Comparison of ENCODE assay signal across 8 mouse cellular contexts in the genomic region with DNA sequence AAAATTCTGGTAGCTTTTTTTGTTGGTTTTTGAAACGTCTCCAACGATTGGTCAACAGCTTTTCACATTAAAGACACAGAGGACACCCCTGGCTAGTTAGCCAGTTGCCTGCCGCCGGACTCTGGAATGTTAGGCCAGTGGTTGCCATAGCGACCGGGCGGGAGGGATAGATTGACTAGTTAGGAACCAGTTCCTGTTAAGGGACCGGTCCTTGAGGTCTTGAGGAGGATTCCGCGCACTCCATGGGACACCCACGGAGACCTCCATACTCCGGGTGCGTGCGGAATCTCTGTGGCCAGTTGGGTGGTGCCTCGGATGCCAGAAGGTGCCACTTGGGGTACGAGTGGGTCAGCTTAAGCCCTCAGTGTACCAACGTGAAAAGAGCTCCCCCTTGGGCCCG. TPM values are rescaled to one million over a fixed set of nuclear protein-coding genes. Genes with fewer than 3 reads are reported as not detected.
DNase-seq lines count a peak whose midpoint lies in the region; ATAC-seq and TF ChIP-seq lines count a peak whose summit lies in the region.

No protein-coding gene starts in this region.

- 0 out of 2 replicates have a peak, but pooled peaks cover 4% of the 10 kb centered on the region for H3K4me1 ChIP-seq in forebrain, embryonic 14.5 days (ENCODE audit: control insufficient read depth, insufficient read depth, low read length)
- H3K4me1 ChIP-seq in hindbrain, embryonic 16.5 days (ENCODE audit: control insufficient read depth, insufficient read depth, low read depth, low read length): peaks cover 6% of the 10 kb centered on the region; the same call in 1 of the 2 replicates
- peaks cover 13% of the 10 kb centered on the region for H3K4me1 ChIP-seq in liver, embryonic 11.5 days (replicated peaks; ENCODE audit: control insufficient read depth, insufficient read depth, low read length)

- no peak overlapping the region for H3K4me3 ChIP-seq in forebrain, embryonic 14.5 days (ENCODE audit: low read depth, low read length)
- peak overlapping the region; percentile 79 for H3K4me3 ChIP-seq in hindbrain, embryonic 16.5 days (ENCODE audit: low read length)
- peak overlapping the region; percentile 81 for H3K4me3 ChIP-seq in liver, embryonic 11.5 days (ENCODE audit: low read depth, low read length)
- no peak overlapping the region for H3K4me3 ChIP-seq in myocyte

- H3K27me3 ChIP-seq in forebrain, embryonic 14.5 days (replicated peaks; ENCODE audit: control insufficient read depth, insufficient read depth, low read length): no peaks in the 10 kb centered on the region
- H3K27me3 ChIP-seq in hindbrain, embryonic 16.5 days (replicated peaks; ENCODE audit: control insufficient read depth, insufficient read depth, low read length): no peaks in the 10 kb centered on the region
- H3K27me3 ChIP-seq in liver, embryonic 11.5 days (replicated peaks; ENCODE audit: control insufficient read depth, insufficient read depth, low read length): no peaks in the 10 kb centered on the region
- H3K27me3 ChIP-seq in myocyte (ENCODE audit: control insufficient read depth, insufficient read depth, insufficient read length): no peaks in the 10 kb centered on the region

- WGBS in forebrain, embryonic 14.5 days: 19% methylated on average over 18 of the region's 18 CpGs
- 11% methylated on average over 18 of the region's 18 CpGs for WGBS in hindbrain, embryonic 16.5 days
- 26% methylated on average over 18 of the region's 18 CpGs for WGBS in liver, embryonic 11.5 days

- no peaks in the 10 kb centered on the region for H3K79me2 ChIP-seq in myocyte (ENCODE audit: control insufficient read depth, insufficient read depth)

- H3ac ChIP-seq in myocyte (ENCODE audit: control insufficient read depth, insufficient read length): no peak overlapping the region

- no peak for TF ChIP-seq POLR2A in myocyte (IDR thresholded peaks at IDR 0.05; ENCODE audit: insufficient read length, low read depth)

- no peak overlapping the region for H3K27ac ChIP-seq in forebrain, embryonic 14.5 days (ENCODE audit: low read depth, low read length)
- H3K27ac ChIP-seq in hindbrain, embryonic 16.5 days (ENCODE audit: low read depth, low read length): no peak overlapping the region
- no peak overlapping the region for H3K27ac ChIP-seq in liver, embryonic 11.5 days (ENCODE audit: low read depth, low read length)

- DNase-seq in cerebellum, adult 11-12 months: peak; percentile 53
- DNase-seq in cerebellum, adult 11 months: no peak
- DNase-seq in adrenal gland, postnatal 14 days: peak; percentile 74
- peak; percentile 40 for DNase-seq in forebrain, embryonic 14.5 days (ENCODE audit: low spot score)
- peak; percentile 66 for DNase-seq in liver, embryonic 11.5 days (ENCODE audit: low spot score)

- no peaks in the 10 kb centered on the region for H3K9me3 ChIP-seq in forebrain, embryonic 14.5 days (replicated peaks; ENCODE audit: control insufficient read depth, low read length)
- no peaks in the 10 kb centered on the region for H3K9me3 ChIP-seq in hindbrain, embryonic 16.5 days (ENCODE audit: control insufficient read depth, low read length)
- H3K9me3 ChIP-seq in liver, embryonic 11.5 days (ENCODE audit: control insufficient read depth, low read length): no peaks in the 10 kb centered on the region; the same call in 1 of the 2 replicates

- no peak overlapping the region for H3K9ac ChIP-seq in forebrain, embryonic 14.5 days (ENCODE audit: low read length)
- no peak overlapping the region for H3K9ac ChIP-seq in hindbrain, embryonic 16.5 days (ENCODE audit: low read depth, low read length)
- no peak overlapping the region for H3K9ac ChIP-seq in liver, embryonic 11.5 days (ENCODE audit: low read depth, low read length)

- peak overlapping the region; percentile 94; the same call in 1 of the 2 replicates for H3K4me2 ChIP-seq in forebrain, embryonic 14.5 days (ENCODE audit: low read length)
- peak overlapping the region; percentile 91 for H3K4me2 ChIP-seq in hindbrain, embryonic 16.5 days (ENCODE audit: low read length)
- H3K4me2 ChIP-seq in liver, embryonic 11.5 days: peak overlapping the region; percentile 94
- peak overlapping the region; percentile 82 for H3K4me2 ChIP-seq in myocyte (ENCODE audit: low read depth)

- no peak for ATAC-seq in forebrain, embryonic 14.5 days
- ATAC-seq in hindbrain, embryonic 16.5 days: no peak
- ATAC-seq in liver, embryonic 11.5 days (replicated peaks; ENCODE audit: low FRiP score): no peak
- no peak for ATAC-seq in megakaryocyte-erythroid progenitor cell, adult 5-6 weeks (replicated peaks; ENCODE audit: low FRiP score, low TSS enrichment, poor library complexity, severe bottlenecking)

- no peaks in the 10 kb centered on the region for H3K36me3 ChIP-seq in forebrain, embryonic 14.5 days (ENCODE audit: control insufficient read depth, insufficient read depth, low read length)
- H3K36me3 ChIP-seq in hindbrain, embryonic 16.5 days (ENCODE audit: control insufficient read depth, insufficient read depth, low read length): 0 out of 2 replicates have a peak, but pooled peaks cover 2% of the 10 kb centered on the region
- no peaks in the 10 kb centered on the region for H3K36me3 ChIP-seq in liver, embryonic 11.5 days (ENCODE audit: control insufficient read depth, insufficient read depth, low read length)
- H3K36me3 ChIP-seq in myocyte (ENCODE audit: control insufficient read depth, insufficient read depth): no peaks in the 10 kb centered on the region

TF ChIP-seq in myocyte, 11 proteins besides CTCF, POLR2A, EP300 and RAD21:
- no peak for TF ChIP-seq CEBPB (IDR thresholded peaks at IDR 0.05; ENCODE audit: insufficient read depth, poor library complexity, severe bottlenecking)
- TF ChIP-seq POLR2AphosphoS2 (IDR thresholded peaks at IDR 0.05; ENCODE audit: insufficient read length, low read depth): no peak
- no peak for TF ChIP-seq E2F4 (IDR thresholded peaks at IDR 0.05; ENCODE audit: insufficient read depth)
- TF ChIP-seq MAX (IDR thresholded peaks at IDR 0.05; ENCODE audit: low read depth): no peak
- TF ChIP-seq REST (IDR thresholded peaks at IDR 0.05; ENCODE audit: insufficient read depth, insufficient read length): no peak
- TF ChIP-seq MYOD1 (IDR thresholded peaks at IDR 0.05; ENCODE audit: control insufficient read depth in 1 of 3, insufficient read length in 2 of 3, low read depth in 2 of 3): no peak
- TF ChIP-seq MYOG (IDR thresholded peaks at IDR 0.05; ENCODE audit: control insufficient read depth in 1 of 3, insufficient read depth in 1 of 3, insufficient read length in 2 of 3, low read depth in 2 of 3): no peak
- no peak for TF ChIP-seq TCF12 (IDR thresholded peaks at IDR 0.05; ENCODE audit: insufficient read depth, poor library complexity, severe bottlenecking)
- no peak for TF ChIP-seq SRF (IDR thresholded peaks at IDR 0.05; ENCODE audit: control insufficient read depth, insufficient read length, low read depth)
- no peak for TF ChIP-seq TCF3 (IDR thresholded peaks at IDR 0.05; ENCODE audit: insufficient read length, low read depth)
- TF ChIP-seq USF1 (IDR thresholded peaks at IDR 0.05; ENCODE audit: low read depth): no peak

RNA-seq across cellular contexts. Expression of a gene that starts 1.0 kb away (rescaled TPM):
- 15.5 and 15.8 TPM in 2 replicates for total RNA-seq in adrenal gland, postnatal 14 days (2021)
- 5.3 and 6.4 TPM in 2 replicates for polyA plus RNA-seq in forebrain, embryonic 14.5 days (2014; fragmentation: Nextera tagmentation; extraction: Ambion mirVana)
- polyA plus RNA-seq in hindbrain, embryonic 16.5 days (2015; fragmentation: Nextera tagmentation; extraction: Ambion mirVana): 6.8 and 10.7 TPM in 2 replicates
- polyA plus RNA-seq in liver, embryonic 11.5 days (2014; fragmentation: Nextera tagmentation; extraction: Ambion mirVana): 2.8 and 4.5 TPM in 2 replicates
- 5.1 TPM for polyA plus RNA-seq in myocyte (2012; fragmentation: generic; extraction: Trizol)
- total RNA-seq in megakaryocyte-erythroid progenitor cell, adult 5-6 weeks (2014; fragmentation: Nextera tagmentation): 14.5 and 19.2 TPM in 2 replicates
- 17.0 and 32.2 TPM in 2 replicates for total RNA-seq in megakaryocyte-erythroid progenitor cell, adult 5-6 weeks (2017)

RNA-seq across cellular contexts. Expression of a gene that starts 1.2 kb away (rescaled TPM):
- 0.19 and 1.1 TPM in 2 replicates for total RNA-seq in adrenal gland, postnatal 14 days (2021)
- polyA plus RNA-seq in forebrain, embryonic 14.5 days (2014; fragmentation: Nextera tagmentation; extraction: Ambion mirVana): 0.19 TPM in 2 replicates
- polyA plus RNA-seq in hindbrain, embryonic 16.5 days (2015; fragmentation: Nextera tagmentation; extraction: Ambion mirVana): 0.39 and 0.41 TPM in 2 replicates
- polyA plus RNA-seq in liver, embryonic 11.5 days (2014; fragmentation: Nextera tagmentation; extraction: Ambion mirVana): 0.15 and 0.47 TPM in 2 replicates
- not detected for polyA plus RNA-seq in myocyte (2012; fragmentation: generic; extraction: Trizol)
- not detected in 2 replicates for total RNA-seq in megakaryocyte-erythroid progenitor cell, adult 5-6 weeks (2014; fragmentation: Nextera tagmentation)
- total RNA-seq in megakaryocyte-erythroid progenitor cell, adult 5-6 weeks (2017): not detected in 2 replicates

Comparison
In these comparisons a context has a peak if more than half of its experiments do, and no peak if none do; other contexts are left out.
1. H3K4me3 ChIP-seq: peak in hindbrain, embryonic 16.5 days (single experiment) and liver, embryonic 11.5 days (single experiment); none in forebrain, embryonic 14.5 days (single experiment) and myocyte (single experiment).
2. Peak in every context shown above with its lines, with median percentiles within 50 percentile points of each other: H3K4me2 ChIP-seq.